Mouse (Mus musculus) neural tube, embryonic 15.5 days (tissue): Measurements from ENCODE around the gene Dgkd. TPM values are rescaled to one million over a fixed set of nuclear protein-coding genes. Genes with fewer than 3 reads are reported as not detected.
"Not testable (repeated sequence)": the region's sequence is repeated elsewhere in the genome, so short reads cannot be mapped to it uniquely, and the experiment has no call there.

Experiments used
- ATAC-seq: fragments of 200-750 bp; cut with Nextera tagmentation; 2 replicates; pipeline ENCODE4 v1.8.0; 2017; ENCODE audit warnings: mild to moderate bottlenecking, moderate TSS enrichment, moderate library complexity; ENCODE audit not compliant: low FRiP score
- H3K27ac ChIP-seq: fragments of 300-500 bp; sonication (generic); replicated peaks from 2 replicates; pipeline ENCODE4 v1.5.1; 2015; ENCODE audit warnings: mild to moderate bottlenecking, inconsistent platforms
- H3K27me3 ChIP-seq: fragments of 300-500 bp; sonication (generic); replicated peaks from 2 replicates; pipeline ENCODE4 v1.6.1; 2015; ENCODE audit warnings: inconsistent platforms
- H3K36me3 ChIP-seq: fragments of 300-500 bp; sonication (generic); 2 replicates; pipeline ENCODE4 v1.6.1; 2015; ENCODE audit warnings: inconsistent platforms
- H3K4me1 ChIP-seq: fragments of 300-500 bp; sonication (generic); 2 replicates; pipeline ENCODE4 v1.6.1; 2015; ENCODE audit warnings: inconsistent platforms
- H3K4me2 ChIP-seq: fragments of 300-500 bp; sonication (generic); 2 replicates; pipeline ENCODE4 v1.6.1; 2015; ENCODE audit warnings: inconsistent platforms, mild to moderate bottlenecking, moderate library complexity
- H3K4me3 ChIP-seq: fragments of 300-500 bp; sonication (generic); replicated peaks from 2 replicates; pipeline ENCODE4 v1.5.1; 2015; ENCODE audit warnings: mild to moderate bottlenecking, inconsistent platforms
- H3K9ac ChIP-seq: fragments of 300-500 bp; sonication (generic); replicated peaks from 2 replicates; pipeline ENCODE4 v1.6.1; 2015; ENCODE audit warnings: mild to moderate bottlenecking, inconsistent platforms
- H3K9me3 ChIP-seq: fragments of 300-500 bp; sonication (generic); replicated peaks from 2 replicates; pipeline ENCODE4 v1.6.1; 2016; ENCODE audit warnings: inconsistent platforms
- WGBS: fragments of 180-500 bp; shearing (Covaris S2); methylation state at CpG from one replicate; pipeline ENCODE4 v1.1.7; 2015; ENCODE audit warnings: mixed read lengths; 5-methylcytosine and 5-hydroxymethylcytosine counted together
- polyA plus RNA-seq: library from polyadenylated mRNA; unstranded; fragments of >200 nt; fragmentation: Nextera tagmentation; extraction: Ambion mirVana; gene quantifications from 2 replicates; pipeline ENCODE4 v1.2.1, GENCODE M21; 2015

Gene Dgkd
- 40.7 and 45.4 TPM in 2 replicates for polyA plus RNA-seq

- WGBS, result under 1% methylated on average over 63 of the region's 74 CpGs
- peak within 1 kb of the TSS; percentile 95 for H3K4me3 ChIP-seq
- peak; percentile 95 for ATAC-seq
- H3K9ac ChIP-seq, result peak within 1 kb of the TSS; percentile 93
- peak within 1 kb of the TSS; percentile 83 for H3K27ac ChIP-seq
- H3K4me2 ChIP-seq, result peak within 1 kb of the TSS; percentile 91
- H3K4me1 ChIP-seq, result peaks cover 29% of the 10 kb centered on the region
- H3K36me3 ChIP-seq, result no peaks in the 10 kb centered on the region
- no peaks in the 10 kb centered on the region for H3K9me3 ChIP-seq
- H3K27me3 ChIP-seq, result no peaks in the 10 kb centered on the region
Observed at GRCm38 (mm10) chr1:87852892-87853600, at the start of gene Dgkd. Gene Dgkd, plus strand, starts transcription at chr1:87853287.

- Histone ChIP-seq H3K4me3 (no peak within 1 kb of the TSS), H3K27ac (no peak within 1 kb of the TSS), H3K27me3 (no peaks in the 10 kb centered on the region), H3K4me1 (no peaks in the 10 kb centered on the region), H3K9me3 (no peaks in the 10 kb centered on the region), H3K4me2 (no peak within 1 kb of the TSS), H3K9ac (no peak within 1 kb of the TSS), H3K36me3 (no peaks in the 10 kb centered on the region)
- 84% methylated on average over 6 of the region's 6 CpGs for WGBS
- no peak for ATAC-seq
Observed at GRCm38 (mm10) chr1:87803576-87803975, 49.5 kb upstream of the Dgkd start, which contains the start of gene Sag. Gene Sag, plus strand, starts transcription at chr1:87803680.

GRCm38 (mm10) chr1:87807751-87808150 is 45.3 kb upstream of the Dgkd start:
- Histone ChIP-seq H3K27ac (no peak overlapping the region), H3K27me3 (no peaks in the 10 kb centered on the region), H3K36me3 (no peaks in the 10 kb centered on the region), H3K9ac (no peak overlapping the region), H3K9me3 (no peaks in the 10 kb centered on the region), H3K4me2 (no peak overlapping the region), H3K4me3 (no peak overlapping the region), H3K4me1 (no peaks in the 10 kb centered on the region)
- ATAC-seq, result no peak
- WGBS, result 86% methylated on average over 1 of the region's 1 CpGs

GRCm38 (mm10) chr1:87811391-87811790 is 41.7 kb upstream of the Dgkd start:
- Histone ChIP-seq H3K4me3 (no peak overlapping the region), H3K36me3 (no peaks in the 10 kb centered on the region), H3K27me3 (no peaks in the 10 kb centered on the region), H3K27ac (no peak overlapping the region), H3K9me3 (no peaks in the 10 kb centered on the region), H3K4me1 (no peaks in the 10 kb centered on the region), H3K9ac (no peak overlapping the region), H3K4me2 (no peak overlapping the region)
- 87% methylated on average over 7 of the region's 7 CpGs for WGBS
- no peak for ATAC-seq

GRCm38 (mm10) chr1:87812061-87812460 is 41.0 kb upstream of the Dgkd start:
- H3K27ac ChIP-seq, result no peak overlapping the region
- WGBS, result 75% methylated on average over 10 of the region's 10 CpGs
- no peak overlapping the region for H3K9ac ChIP-seq
- H3K4me3 ChIP-seq, result no peak overlapping the region
- H3K27me3 ChIP-seq, result no peaks in the 10 kb centered on the region
- no peaks in the 10 kb centered on the region for H3K9me3 ChIP-seq
- H3K4me2 ChIP-seq, result no peak overlapping the region
- H3K4me1 ChIP-seq, result no peaks in the 10 kb centered on the region
- ATAC-seq, result no peak
- no peaks in the 10 kb centered on the region for H3K36me3 ChIP-seq

- no peaks in the 10 kb centered on the region for H3K4me1 ChIP-seq
- no peak for ATAC-seq
- no peaks in the 10 kb centered on the region for H3K9me3 ChIP-seq
- no peaks in the 10 kb centered on the region for H3K27me3 ChIP-seq
- no peaks in the 10 kb centered on the region for H3K36me3 ChIP-seq
- H3K27ac ChIP-seq, result no peak overlapping the region
- no peak overlapping the region for H3K4me2 ChIP-seq
- H3K9ac ChIP-seq, result no peak overlapping the region
- 75% methylated on average over 6 of the region's 6 CpGs for WGBS
- H3K4me3 ChIP-seq, result no peak overlapping the region
Observed at GRCm38 (mm10) chr1:87813155-87813554, 39.9 kb upstream of the Dgkd start.

- no peaks in the 10 kb centered on the region for H3K27me3 ChIP-seq
- no peaks in the 10 kb centered on the region for H3K9me3 ChIP-seq
- 79% methylated on average over 7 of the region's 7 CpGs for WGBS
- no peak for ATAC-seq
- H3K36me3 ChIP-seq, result no peaks in the 10 kb centered on the region
- H3K4me3 ChIP-seq, result no peak overlapping the region
- no peak overlapping the region for H3K27ac ChIP-seq
- H3K4me1 ChIP-seq, result no peaks in the 10 kb centered on the region
- H3K9ac ChIP-seq, result no peak overlapping the region
- H3K4me2 ChIP-seq, result no peak overlapping the region
Observed at GRCm38 (mm10) chr1:87813681-87814080, 39.4 kb upstream of the Dgkd start.

- H3K4me3 ChIP-seq, result no peak overlapping the region
- H3K9ac ChIP-seq, result no peak overlapping the region
- 95% methylated on average over 10 of the region's 10 CpGs for WGBS
- no peaks in the 10 kb centered on the region for H3K4me1 ChIP-seq
- H3K27me3 ChIP-seq, result no peaks in the 10 kb centered on the region
- no peaks in the 10 kb centered on the region for H3K36me3 ChIP-seq
- ATAC-seq, result no peak
- no peak overlapping the region for H3K27ac ChIP-seq
- no peak overlapping the region for H3K4me2 ChIP-seq
- H3K9me3 ChIP-seq, result no peaks in the 10 kb centered on the region
Observed at GRCm38 (mm10) chr1:87824420-87824995, 28.6 kb upstream of the Dgkd start.

GRCm38 (mm10) chr1:87825281-87825680 is 27.8 kb upstream of the Dgkd start:
- Histone ChIP-seq H3K27ac (no peak overlapping the region), H3K4me3 (no peak overlapping the region), H3K9me3 (no peaks in the 10 kb centered on the region), H3K4me1 (no peaks in the 10 kb centered on the region), H3K9ac (no peak overlapping the region), H3K4me2 (no peak overlapping the region), H3K36me3 (no peaks in the 10 kb centered on the region), H3K27me3 (no peaks in the 10 kb centered on the region)
- WGBS, result 92% methylated on average over 5 of the region's 5 CpGs
- ATAC-seq, result no peak

GRCm38 (mm10) chr1:87825991-87826390 is 27.1 kb upstream of the Dgkd start:
- Histone ChIP-seq H3K9ac (no peak overlapping the region), H3K27me3 (no peaks in the 10 kb centered on the region), H3K27ac (no peak overlapping the region), H3K9me3 (no peaks in the 10 kb centered on the region), H3K4me2 (no peak overlapping the region), H3K36me3 (no peaks in the 10 kb centered on the region), H3K4me1 (no peaks in the 10 kb centered on the region), H3K4me3 (no peak overlapping the region)
- no peak for ATAC-seq
- 89% methylated on average over 6 of the region's 6 CpGs for WGBS

- WGBS, result 78% methylated on average over 2 of the region's 2 CpGs
- ATAC-seq, result no peak
Observed at GRCm38 (mm10) chr1:87826474-87826873, 26.6 kb upstream of the Dgkd start.

GRCm38 (mm10) chr1:87827476-87827875 is 25.6 kb upstream of the Dgkd start:
- not testable (repeated sequence) for H3K4me2 ChIP-seq, ATAC-seq, H3K9me3 ChIP-seq, H3K27ac ChIP-seq, H3K4me1 ChIP-seq, H3K9ac ChIP-seq, H3K4me3 ChIP-seq, H3K36me3 ChIP-seq, H3K27me3 ChIP-seq
- 83% methylated on average over 1 of the region's 1 CpGs for WGBS

More at GRCm38 (mm10) chr1:87826474-87826873, 26.6 kb upstream of the Dgkd start:
- Histone ChIP-seq H3K9me3 (no peaks in the 10 kb centered on the region), H3K36me3 (no peaks in the 10 kb centered on the region), H3K4me3 (no peak overlapping the region), H3K27me3 (no peaks in the 10 kb centered on the region), H3K4me1 (no peaks in the 10 kb centered on the region), H3K4me2 (no peak overlapping the region), H3K27ac (no peak overlapping the region), H3K9ac (no peak overlapping the region)
